Mouse (Mus musculus): ENCODE measurements around the gene C130050O18Rik.

The C130050O18Rik gene

GRCm38 (mm10) chr5:139397359-139397916 is 7.6 kb upstream of the C130050O18Rik start:
- in situ Hi-C loops (cut with MboI, MseI): no loop called here

GRCm38 (mm10) chr5:139397959-139398753 is 6.9 kb upstream of the C130050O18Rik start:
- in situ Hi-C loops (cut with MboI, MseI): no loop called here

GRCm38 (mm10) chr5:139398786-139399185 is 6.3 kb upstream of the C130050O18Rik start:
- in situ Hi-C loops (cut with MboI, MseI): no loop called here

- in situ Hi-C loops (cut with MboI, MseI): no loop called here
Observed at GRCm38 (mm10) chr5:139399991-139400390, 5.1 kb upstream of the C130050O18Rik start.

GRCm38 (mm10) chr5:139402106-139402505 is 3.0 kb upstream of the C130050O18Rik start:
- in situ Hi-C loops (cut with MboI, MseI): no loop called here

GRCm38 (mm10) chr5:139403692-139404260 is 1.3 kb upstream of the C130050O18Rik start:
- in situ Hi-C loops (cut with MboI, MseI): no loop called here

GRCm38 (mm10) chr5:139405478-139405877 is 398 bp downstream of the C130050O18Rik start:
- in situ Hi-C loops (cut with MboI, MseI): no loop called here

GRCm38 (mm10) chr5:139405953-139406352 is 873 bp downstream of the C130050O18Rik start:
- in situ Hi-C loops (cut with MboI, MseI): no loop called here

GRCm38 (mm10) chr5:139407121-139407885 is 2.2 kb downstream of the C130050O18Rik start:
- in situ Hi-C loops (cut with MboI, MseI): no loop called here

GRCm38 (mm10) chr5:139408511-139408910 is 3.4 kb downstream of the C130050O18Rik start:
- in situ Hi-C loops (cut with MboI, MseI): no loop called here

- in situ Hi-C loops (cut with MboI, MseI): no loop called here
Observed at GRCm38 (mm10) chr5:139409412-139409811, 4.3 kb downstream of the C130050O18Rik start.

GRCm38 (mm10) chr5:139410056-139410455 is 5.0 kb downstream of the C130050O18Rik start:
- in situ Hi-C loops (cut with MboI, MseI): no loop called here

- in situ Hi-C loops (cut with MboI, MseI): no loop called here
Observed at GRCm38 (mm10) chr5:139411117-139411516, 6.0 kb downstream of the C130050O18Rik start.

GRCm38 (mm10) chr5:139411665-139412314 is 6.7 kb downstream of the C130050O18Rik start:
- in situ Hi-C loops (cut with MboI, MseI): no loop called here

GRCm38 (mm10) chr5:139413545-139413944 is 8.5 kb downstream of the C130050O18Rik start:
- in situ Hi-C loops (cut with MboI, MseI): no loop called here

GRCm38 (mm10) chr5:139415001-139415400 is 9.9 kb downstream of the C130050O18Rik start:
- in situ Hi-C loops (cut with MboI, MseI): no loop called here

- in situ Hi-C loops (cut with MboI, MseI): no loop called here
Observed at GRCm38 (mm10) chr5:139416942-139417341, 11.9 kb downstream of the C130050O18Rik start.

- in situ Hi-C loops (cut with MboI, MseI): no loop called here
Observed at GRCm38 (mm10) chr5:139417480-139417879, 12.4 kb downstream of the C130050O18Rik start.

- in situ Hi-C loops (cut with MboI, MseI): no loop called here
Observed at GRCm38 (mm10) chr5:139418110-139418509, 13.0 kb downstream of the C130050O18Rik start.

GRCm38 (mm10) chr5:139418633-139419032 is 13.6 kb downstream of the C130050O18Rik start:
- in situ Hi-C loops (cut with MboI, MseI): no loop called here

GRCm38 (mm10) chr5:139423026-139423865 is 18.2 kb downstream of the C130050O18Rik start, which contains the start of gene Gper1:
Gper1 (plus strand) TSS chr5:139423151.
- in situ Hi-C loops (cut with MboI, MseI): no loop called here

Data from T-helper 2 cell (primary cell).